26 mouse cellular contexts compared by ENCODE assay signal in the genomic region with DNA sequence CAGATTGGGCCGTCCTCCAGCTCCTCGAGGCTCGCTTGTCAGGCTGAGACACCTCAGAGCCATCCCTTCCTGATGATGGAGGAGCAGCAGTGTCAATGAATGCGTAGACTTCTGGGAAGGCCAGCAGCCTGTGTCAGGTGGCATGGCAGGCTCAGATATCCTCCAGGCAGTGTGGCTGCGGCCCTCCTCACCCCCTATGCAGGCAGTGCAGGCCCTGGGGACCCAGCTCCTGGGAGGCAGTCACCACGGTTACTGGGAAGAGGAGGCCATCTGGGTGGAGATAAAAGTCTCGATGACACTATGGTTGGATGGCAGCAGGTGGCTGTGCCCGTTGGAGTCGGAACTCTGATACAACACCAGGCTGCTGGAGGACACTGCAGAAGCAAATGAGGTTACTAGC. TPM values are rescaled to one million over a fixed set of nuclear protein-coding genes. Genes with fewer than 3 reads are reported as not detected.
DNase-seq lines count a peak whose midpoint lies in the region; ATAC-seq and TF ChIP-seq lines count a peak whose summit lies in the region.
"Had no signal": no experiment of that assay in that cellular context is flagged by ENCODE, and none has a peak within 500 bp of the region (broad histone marks: within the 10 kb centered on the region; RNA-seq: fewer than 3 reads in every experiment).

No protein-coding gene starts in this region.

- H3K4me1 ChIP-seq in embryonic facial prominence, embryonic 12.5 days: no peaks in the 10 kb centered on the region; the same call in 1 of the 2 replicates
- peaks cover 25% of the 10 kb centered on the region for H3K4me1 ChIP-seq in embryonic facial prominence, embryonic 10.5 days
- peaks cover 3% of the 10 kb centered on the region; the same call in 1 of the 2 replicates for H3K4me1 ChIP-seq in hindbrain, embryonic 16.5 days (ENCODE audit: control insufficient read depth, insufficient read depth, low read depth, low read length)
- no peaks in the 10 kb centered on the region for H3K4me1 ChIP-seq in hindbrain, embryonic 14.5 days (replicated peaks; ENCODE audit: control insufficient read depth, insufficient read depth, low read length)
- peaks cover 12% of the 10 kb centered on the region for H3K4me1 ChIP-seq in midbrain, embryonic 13.5 days (replicated peaks)
- H3K4me1 ChIP-seq in midbrain, embryonic 14.5 days (ENCODE audit: control insufficient read depth, insufficient read depth, low read length): no peaks in the 10 kb centered on the region
- no peaks in the 10 kb centered on the region for H3K4me1 ChIP-seq in hindbrain, postnatal 0 days (ENCODE audit: insufficient read depth, low read length)

- DNase-seq in embryonic facial prominence, embryonic 10.5 days (ENCODE audit: low spot score): no peak
- no peak for DNase-seq in hindbrain, embryonic 14.5 days (ENCODE audit: low spot score)
- DNase-seq in midbrain, embryonic 14.5 days: no peak
- no peak for DNase-seq in hindbrain, postnatal 0 days (ENCODE audit: low spot score)
- no peak for DNase-seq in urinary bladder, postnatal 25 days (ENCODE audit: low spot score)
- DNase-seq: adrenal gland, postnatal 10 days; B cell, adult 2 months; gastrocnemius, postnatal 10 days; heart, adult 18-20 months; heart, postnatal 10 days had no signal

- no peaks in the 10 kb centered on the region for H3K27me3 ChIP-seq in embryonic facial prominence, embryonic 12.5 days
- no peaks in the 10 kb centered on the region for H3K27me3 ChIP-seq in embryonic facial prominence, embryonic 10.5 days (replicated peaks; ENCODE audit: low read depth, poor library complexity, severe bottlenecking)
- H3K27me3 ChIP-seq in hindbrain, embryonic 16.5 days (replicated peaks; ENCODE audit: control insufficient read depth, insufficient read depth, low read length): no peaks in the 10 kb centered on the region
- no peaks in the 10 kb centered on the region for H3K27me3 ChIP-seq in hindbrain, embryonic 14.5 days (ENCODE audit: control insufficient read depth, insufficient read depth, low read length)
- H3K27me3 ChIP-seq in midbrain, embryonic 13.5 days: no peaks in the 10 kb centered on the region
- H3K27me3 ChIP-seq in midbrain, embryonic 14.5 days (ENCODE audit: control insufficient read depth, insufficient read depth, low read length): no peaks in the 10 kb centered on the region
- no peaks in the 10 kb centered on the region for H3K27me3 ChIP-seq in hindbrain, postnatal 0 days (ENCODE audit: insufficient read depth, low read length)
- H3K27me3 ChIP-seq: embryonic facial prominence, embryonic 15.5 days had no signal

- WGBS in embryonic facial prominence, embryonic 12.5 days: 79% methylated on average over 9 of the region's 9 CpGs
- 87% methylated on average over 9 of the region's 9 CpGs for WGBS in embryonic facial prominence, embryonic 10.5 days
- WGBS in hindbrain, embryonic 16.5 days: 63% methylated on average over 9 of the region's 9 CpGs
- WGBS in hindbrain, embryonic 14.5 days: 67% methylated on average over 9 of the region's 9 CpGs
- WGBS in midbrain, embryonic 13.5 days: 74% methylated on average over 9 of the region's 9 CpGs
- 66% methylated on average over 9 of the region's 9 CpGs for WGBS in midbrain, embryonic 14.5 days
- 48% methylated on average over 9 of the region's 9 CpGs for WGBS in hindbrain, postnatal 0 days

- H3K27ac ChIP-seq in embryonic facial prominence, embryonic 12.5 days: peak overlapping the region; percentile 36; the same call in 1 of the 2 replicates
- no peak overlapping the region for H3K27ac ChIP-seq in embryonic facial prominence, embryonic 10.5 days (replicated peaks)
- H3K27ac ChIP-seq in hindbrain, embryonic 16.5 days (ENCODE audit: low read depth, low read length): 0 out of 2 replicates have a peak overlapping the region, but pooled peaks have one; percentile 10
- no peak overlapping the region for H3K27ac ChIP-seq in hindbrain, embryonic 14.5 days
- peak overlapping the region; percentile 36; the same call in 1 of the 2 replicates for H3K27ac ChIP-seq in midbrain, embryonic 13.5 days
- H3K27ac ChIP-seq in midbrain, embryonic 14.5 days (replicated peaks; ENCODE audit: low read depth, low read length): no peak overlapping the region
- peak overlapping the region; percentile 32; the same call in 1 of the 2 replicates for H3K27ac ChIP-seq in hindbrain, postnatal 0 days
- H3K27ac ChIP-seq: heart, embryonic 10.5 days had no signal

- no peak overlapping the region for H3K9ac ChIP-seq in embryonic facial prominence, embryonic 12.5 days
- no peak overlapping the region; the same call in 1 of the 2 replicates for H3K9ac ChIP-seq in hindbrain, embryonic 16.5 days (ENCODE audit: low read depth, low read length)
- no peak overlapping the region for H3K9ac ChIP-seq in hindbrain, embryonic 14.5 days
- no peak overlapping the region; the same call in 1 of the 2 replicates for H3K9ac ChIP-seq in midbrain, embryonic 13.5 days (replicated peaks)
- H3K9ac ChIP-seq in midbrain, embryonic 14.5 days (replicated peaks; ENCODE audit: low read length): no peak overlapping the region
- 0 out of 2 replicates have a peak overlapping the region, but pooled peaks have one; percentile 5 for H3K9ac ChIP-seq in hindbrain, postnatal 0 days (replicated peaks; ENCODE audit: low read length)
- H3K9ac ChIP-seq: embryonic facial prominence, embryonic 15.5 days had no signal

- ATAC-seq in embryonic facial prominence, embryonic 12.5 days (ENCODE audit: insufficient number of reproducible peaks, insufficient read depth, low FRiP score, low TSS enrichment): 0 out of 2 replicates have a peak, but pooled peaks have one; percentile 4
- ATAC-seq in hindbrain, embryonic 16.5 days: no peak; the same call in 1 of the 2 replicates
- ATAC-seq in hindbrain, embryonic 14.5 days (ENCODE audit: low FRiP score): no peak
- ATAC-seq in midbrain, embryonic 13.5 days: no peak
- no peak for ATAC-seq in midbrain, embryonic 14.5 days (ENCODE audit: low FRiP score, low TSS enrichment)
- no peak for ATAC-seq in hindbrain, postnatal 0 days
- ATAC-seq: CD4-positive, CD25-positive, alpha-beta regulatory T cell, adult 4 months; forebrain, embryonic 14.5 days; inflammation-experienced regulatory T-cells, adult 6 months had no signal

- peaks cover 47% of the 10 kb centered on the region for H3K36me3 ChIP-seq in embryonic facial prominence, embryonic 12.5 days
- H3K36me3 ChIP-seq in embryonic facial prominence, embryonic 10.5 days (replicated peaks): peaks cover 50% of the 10 kb centered on the region
- peaks cover 25% of the 10 kb centered on the region for H3K36me3 ChIP-seq in hindbrain, embryonic 16.5 days (ENCODE audit: control insufficient read depth, insufficient read depth, low read length)
- peaks cover 47% of the 10 kb centered on the region for H3K36me3 ChIP-seq in hindbrain, embryonic 14.5 days (replicated peaks; ENCODE audit: control insufficient read depth, insufficient read depth)
- peaks cover 46% of the 10 kb centered on the region for H3K36me3 ChIP-seq in midbrain, embryonic 13.5 days
- peaks cover 45% of the 10 kb centered on the region for H3K36me3 ChIP-seq in midbrain, embryonic 14.5 days (ENCODE audit: control insufficient read depth, insufficient read depth, low read length)
- H3K36me3 ChIP-seq in hindbrain, postnatal 0 days (ENCODE audit: insufficient read depth, low read length): peaks cover 36% of the 10 kb centered on the region

- no peak overlapping the region for H3K4me2 ChIP-seq in embryonic facial prominence, embryonic 12.5 days (replicated peaks)
- H3K4me2 ChIP-seq in hindbrain, embryonic 16.5 days (ENCODE audit: low read length): no peak overlapping the region
- H3K4me2 ChIP-seq in hindbrain, embryonic 14.5 days (replicated peaks): no peak overlapping the region
- no peak overlapping the region for H3K4me2 ChIP-seq in midbrain, embryonic 13.5 days (replicated peaks)
- H3K4me2 ChIP-seq in midbrain, embryonic 14.5 days (ENCODE audit: low read length): no peak overlapping the region
- no peak overlapping the region for H3K4me2 ChIP-seq in hindbrain, postnatal 0 days (ENCODE audit: low read depth, low read length)
- H3K4me2 ChIP-seq: embryonic facial prominence, embryonic 15.5 days had no signal

- H3K9me3 ChIP-seq in embryonic facial prominence, embryonic 12.5 days: no peaks in the 10 kb centered on the region
- H3K9me3 ChIP-seq in embryonic facial prominence, embryonic 10.5 days: no peaks in the 10 kb centered on the region
- H3K9me3 ChIP-seq in hindbrain, embryonic 16.5 days (ENCODE audit: control insufficient read depth, low read length): no peaks in the 10 kb centered on the region
- no peaks in the 10 kb centered on the region for H3K9me3 ChIP-seq in hindbrain, embryonic 14.5 days (ENCODE audit: control insufficient read depth, low read length)
- no peaks in the 10 kb centered on the region for H3K9me3 ChIP-seq in midbrain, embryonic 13.5 days
- H3K9me3 ChIP-seq in midbrain, embryonic 14.5 days (ENCODE audit: control insufficient read depth, low read length): no peaks in the 10 kb centered on the region
- no peaks in the 10 kb centered on the region for H3K9me3 ChIP-seq in hindbrain, postnatal 0 days (ENCODE audit: low read length)
- H3K9me3 ChIP-seq: embryonic facial prominence, embryonic 15.5 days; forebrain, embryonic 10.5 days; G1E; heart, embryonic 10.5 days had no signal

- TF ChIP-seq CTCF in hindbrain, postnatal 0 days (IDR thresholded peaks at IDR 0.05; ENCODE audit: low read depth): no peak

- H3K4me3 ChIP-seq in embryonic facial prominence, embryonic 12.5 days: no peak overlapping the region
- H3K4me3 ChIP-seq in embryonic facial prominence, embryonic 10.5 days: no peak overlapping the region
- H3K4me3 ChIP-seq in hindbrain, embryonic 16.5 days (ENCODE audit: low read length): no peak overlapping the region
- no peak overlapping the region for H3K4me3 ChIP-seq in hindbrain, embryonic 14.5 days (replicated peaks; ENCODE audit: low read length)
- H3K4me3 ChIP-seq in midbrain, embryonic 13.5 days (replicated peaks): no peak overlapping the region
- H3K4me3 ChIP-seq in midbrain, embryonic 14.5 days (replicated peaks; ENCODE audit: low read depth, low read length): no peak overlapping the region
- H3K4me3 ChIP-seq in hindbrain, postnatal 0 days (ENCODE audit: low read length): no peak overlapping the region
- H3K4me3 ChIP-seq: embryonic facial prominence, embryonic 15.5 days; erythroblast, embryonic 14.5 days; forebrain, embryonic 10.5 days; heart, embryonic 10.5 days had no signal

RNA-seq across cellular contexts. Expression of gene 2210016L21Rik, which starts 7.9 kb away (rescaled TPM):
- 65.4 and 73.8 TPM in 2 replicates for polyA plus RNA-seq in embryonic facial prominence, embryonic 12.5 days (2016; fragmentation: Nextera tagmentation; extraction: Ambion mirVana)
- 45.4 and 47.7 TPM in 2 replicates for polyA plus RNA-seq in embryonic facial prominence, embryonic 10.5 days (2016; fragmentation: Nextera tagmentation; extraction: Ambion mirVana)
- 125 and 142 TPM in 2 replicates for polyA plus RNA-seq in hindbrain, embryonic 16.5 days (2015; fragmentation: Nextera tagmentation; extraction: Ambion mirVana)
- 126 and 135 TPM in 2 replicates for polyA plus RNA-seq in hindbrain, embryonic 14.5 days (2014; fragmentation: Nextera tagmentation; extraction: Ambion mirVana)
- 87.9 and 91.5 TPM in 2 replicates for polyA plus RNA-seq in midbrain, embryonic 13.5 days (2015; fragmentation: Nextera tagmentation; extraction: Ambion mirVana)
- 92.1 and 113 TPM in 2 replicates for polyA plus RNA-seq in midbrain, embryonic 14.5 days (2014; fragmentation: Nextera tagmentation; extraction: Ambion mirVana)
- total RNA-seq in hindbrain, postnatal 0 days (2014; rRNA removed): 51.5 and 53.0 TPM in 2 replicates
- polyA plus RNA-seq in hindbrain, postnatal 0 days (2015; fragmentation: Nextera tagmentation; extraction: Ambion mirVana): 178 and 204 TPM in 2 replicates

RNA-seq across cellular contexts. Expression of gene Hnf1a, which starts 21.1 kb away (rescaled TPM):
- 0.05 TPM in 1 of 2 replicates, not detected in the other for polyA plus RNA-seq in embryonic facial prominence, embryonic 12.5 days (2016; fragmentation: Nextera tagmentation; extraction: Ambion mirVana)
- polyA plus RNA-seq in embryonic facial prominence, embryonic 10.5 days (2016; fragmentation: Nextera tagmentation; extraction: Ambion mirVana): 0.06 TPM in 2 replicates
- not detected in 2 replicates for polyA plus RNA-seq in hindbrain, embryonic 16.5 days (2015; fragmentation: Nextera tagmentation; extraction: Ambion mirVana)
- polyA plus RNA-seq in hindbrain, embryonic 14.5 days (2014; fragmentation: Nextera tagmentation; extraction: Ambion mirVana): 0.07 TPM in 1 of 2 replicates, not detected in the other
- polyA plus RNA-seq in midbrain, embryonic 13.5 days (2015; fragmentation: Nextera tagmentation; extraction: Ambion mirVana): 0.06 TPM in 1 of 2 replicates, not detected in the other
- polyA plus RNA-seq in midbrain, embryonic 14.5 days (2014; fragmentation: Nextera tagmentation; extraction: Ambion mirVana): not detected in 2 replicates
- not detected in 2 replicates for total RNA-seq in hindbrain, postnatal 0 days (2014; rRNA removed)
- polyA plus RNA-seq in hindbrain, postnatal 0 days (2015; fragmentation: Nextera tagmentation; extraction: Ambion mirVana): 0.05 TPM in 2 replicates
- total RNA-seq: gastrocnemius, postnatal 10 days; gastrocnemius, postnatal 4 days; heart, adult 18-20 months; heart, postnatal 10 days; hematopoietic stem cell, adult 5-6 weeks had no signal
- polyA plus RNA-seq: cortical plate, adult 2 months; forebrain, embryonic 10.5 days; forebrain, embryonic 14.5 days; frontal cortex, adult 2 months; G1E; heart, embryonic 14.5 days had no signal

RNA-seq across cellular contexts. Expression of gene Oasl1, which starts 26.8 kb away (rescaled TPM):
- polyA plus RNA-seq in embryonic facial prominence, embryonic 12.5 days (2016; fragmentation: Nextera tagmentation; extraction: Ambion mirVana): 0.38 and 0.65 TPM in 2 replicates
- 0.24 TPM in 1 of 2 replicates, not detected in the other for polyA plus RNA-seq in embryonic facial prominence, embryonic 10.5 days (2016; fragmentation: Nextera tagmentation; extraction: Ambion mirVana)
- 0.26 and 0.31 TPM in 2 replicates for polyA plus RNA-seq in hindbrain, embryonic 16.5 days (2015; fragmentation: Nextera tagmentation; extraction: Ambion mirVana)
- 0.13 and 0.25 TPM in 2 replicates for polyA plus RNA-seq in hindbrain, embryonic 14.5 days (2014; fragmentation: Nextera tagmentation; extraction: Ambion mirVana)
- 0.28 TPM in 1 of 2 replicates, not detected in the other for polyA plus RNA-seq in midbrain, embryonic 13.5 days (2015; fragmentation: Nextera tagmentation; extraction: Ambion mirVana)
- polyA plus RNA-seq in midbrain, embryonic 14.5 days (2014; fragmentation: Nextera tagmentation; extraction: Ambion mirVana): 2.0 TPM in 1 of 2 replicates, not detected in the other
- 0.63 and 1.0 TPM in 2 replicates for total RNA-seq in hindbrain, postnatal 0 days (2014; rRNA removed)
- 0.25 and 0.32 TPM in 2 replicates for polyA plus RNA-seq in hindbrain, postnatal 0 days (2015; fragmentation: Nextera tagmentation; extraction: Ambion mirVana)
- total RNA-seq: gastrocnemius, postnatal 10 days had no signal
- polyA plus RNA-seq: erythroblast, embryonic 14.5 days; forebrain, embryonic 10.5 days; heart, embryonic 10.5 days had no signal

RNA-seq across cellular contexts. Expression of gene Oasl2, which starts 53.1 kb away (rescaled TPM):
- polyA plus RNA-seq in embryonic facial prominence, embryonic 12.5 days (2016; fragmentation: Nextera tagmentation; extraction: Ambion mirVana): 2.4 and 4.2 TPM in 2 replicates
- polyA plus RNA-seq in embryonic facial prominence, embryonic 10.5 days (2016; fragmentation: Nextera tagmentation; extraction: Ambion mirVana): 0.68 and 0.72 TPM in 2 replicates
- 4.9 and 5.3 TPM in 2 replicates for polyA plus RNA-seq in hindbrain, embryonic 16.5 days (2015; fragmentation: Nextera tagmentation; extraction: Ambion mirVana)
- 3.7 and 5.0 TPM in 2 replicates for polyA plus RNA-seq in hindbrain, embryonic 14.5 days (2014; fragmentation: Nextera tagmentation; extraction: Ambion mirVana)
- polyA plus RNA-seq in midbrain, embryonic 13.5 days (2015; fragmentation: Nextera tagmentation; extraction: Ambion mirVana): 2.1 and 2.2 TPM in 2 replicates
- polyA plus RNA-seq in midbrain, embryonic 14.5 days (2014; fragmentation: Nextera tagmentation; extraction: Ambion mirVana): 2.5 and 7.9 TPM in 2 replicates
- 6.3 and 6.9 TPM in 2 replicates for total RNA-seq in hindbrain, postnatal 0 days (2014; rRNA removed)
- polyA plus RNA-seq in hindbrain, postnatal 0 days (2015; fragmentation: Nextera tagmentation; extraction: Ambion mirVana): 4.7 and 6.1 TPM in 2 replicates
- polyA plus RNA-seq: G1E had no signal

Comparison
In these comparisons a context has a peak if more than half of its experiments do, and no peak if none do; other contexts are left out.
1. H3K27ac ChIP-seq: peak in embryonic facial prominence, embryonic 12.5 days (single experiment), hindbrain, embryonic 16.5 days (single experiment), midbrain, embryonic 13.5 days (single experiment) and hindbrain, postnatal 0 days (single experiment); none in embryonic facial prominence, embryonic 10.5 days (single experiment), hindbrain, embryonic 14.5 days (single experiment) and midbrain, embryonic 14.5 days (single experiment).